Mouse (Mus musculus): ENCODE measurements around the gene Polr2f. TPM values are rescaled to one million over a fixed set of nuclear protein-coding genes. Genes with fewer than 3 reads are reported as not detected.

Polr2f gene
- polyA plus RNA-seq, 1 experiment from 2014 or later, result 256 TPM

DNA sequence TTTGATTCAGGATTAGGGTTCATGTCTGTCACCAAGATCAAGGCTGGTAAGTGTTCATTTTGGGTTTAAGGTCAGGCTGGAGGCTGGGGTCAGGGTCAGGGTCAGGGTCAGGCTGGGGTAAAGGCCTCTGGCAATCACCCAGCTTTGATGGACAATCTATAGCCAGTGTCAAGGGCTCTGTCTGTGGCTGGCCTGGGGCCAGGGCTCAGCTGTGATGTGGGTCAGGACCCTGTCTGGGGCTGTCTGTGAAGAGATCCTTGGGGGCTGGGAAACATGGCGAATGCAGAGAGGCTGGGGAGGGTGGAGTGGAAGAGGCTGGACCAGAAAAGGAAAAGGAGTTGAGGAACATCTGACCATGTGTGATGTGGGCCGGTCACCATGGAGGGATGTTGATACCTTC, 54.1 kb downstream of the Polr2f start:
- Histone ChIP-seq H3K27ac (ENCODE audit: low read depth, low read length) (no peak overlapping the region), H3K27me3 (replicated peaks; ENCODE audit: control insufficient read depth, insufficient read depth, low read length) (no peaks in the 10 kb centered on the region; the same call in 1 of the 2 replicates), H3K9ac (ENCODE audit: low read depth, low read length) (no peak overlapping the region), H3K4me2 (replicated peaks; ENCODE audit: low read depth) (no peak overlapping the region), H3K9me3 (ENCODE audit: control insufficient read depth) (no peaks in the 10 kb centered on the region), H3K4me3 (ENCODE audit: low read depth, low read length) (no peak overlapping the region), H3K4me1 (replicated peaks; ENCODE audit: control insufficient read depth, insufficient read depth, low read length) (no peaks in the 10 kb centered on the region), H3K36me3 (ENCODE audit: control insufficient read depth, insufficient read depth) (no peaks in the 10 kb centered on the region)
- no peak for TF ChIP-seq CTCF (IDR thresholded peaks at IDR 0.05; ENCODE audit: low read depth)
- 91% methylated on average over 2 of the region's 2 CpGs for WGBS
- no peak for ATAC-seq

DNA sequence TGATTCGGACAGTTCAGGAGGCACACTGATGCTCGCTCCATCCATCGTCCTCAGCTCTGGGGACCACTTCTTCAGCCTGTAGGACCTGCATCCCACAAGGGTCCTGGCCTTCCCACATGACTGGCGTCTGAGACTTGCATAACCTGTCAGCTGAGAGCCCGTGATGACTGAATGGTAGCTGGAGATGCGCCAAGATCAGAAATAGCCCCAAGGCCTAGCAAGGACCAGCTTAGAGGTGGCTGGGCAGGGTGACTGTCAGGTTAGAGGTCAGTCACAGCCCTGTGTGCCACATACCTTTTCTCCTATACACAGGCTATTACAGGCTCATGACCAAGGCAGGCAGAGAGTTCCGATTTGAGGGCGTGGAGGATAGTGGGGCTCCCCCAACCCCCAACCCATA, 54.7 kb downstream of the Polr2f start:
- H3K27me3 ChIP-seq (replicated peaks; ENCODE audit: control insufficient read depth, insufficient read depth, low read length), result no peaks in the 10 kb centered on the region; the same call in 1 of the 2 replicates
- ATAC-seq, result no peak
- WGBS, result 81% methylated on average over 8 of the region's 8 CpGs

DNA sequence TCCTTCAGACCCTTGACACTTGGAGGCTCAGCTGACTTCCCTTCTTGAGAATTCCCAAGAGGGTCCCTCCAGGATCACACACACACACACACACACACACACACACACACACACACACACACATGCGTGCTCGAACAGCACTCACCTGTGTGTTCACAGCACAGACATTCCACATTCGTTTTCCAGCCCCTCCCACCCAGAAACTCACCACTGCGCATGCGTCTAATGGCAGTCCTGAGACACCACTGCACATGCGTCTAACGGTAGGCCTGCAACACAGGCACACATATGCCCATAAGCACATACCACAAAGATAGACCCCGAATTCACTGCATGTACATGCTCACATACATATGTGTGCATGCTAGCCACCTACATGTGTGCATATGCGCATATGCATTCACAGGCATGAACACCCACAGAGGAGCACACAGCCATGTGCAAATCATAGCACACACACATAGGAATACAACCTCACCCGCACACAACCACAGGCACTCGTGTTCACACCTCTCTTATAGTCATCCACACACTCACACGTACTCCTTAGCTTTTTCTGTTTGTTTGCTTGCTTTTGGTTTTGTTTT, 58.7 kb downstream of the Polr2f start:
- no peak overlapping the region for H3K27ac ChIP-seq (ENCODE audit: low read depth, low read length)
- WGBS, result 91% methylated on average over 12 of the region's 12 CpGs
- ATAC-seq, result no peak
- no peaks in the 10 kb centered on the region for H3K4me1 ChIP-seq (replicated peaks; ENCODE audit: control insufficient read depth, insufficient read depth, low read length)
- H3K9ac ChIP-seq (ENCODE audit: low read depth, low read length), result no peak overlapping the region
- no peak overlapping the region for H3K4me2 ChIP-seq (replicated peaks; ENCODE audit: low read depth)
- no peaks in the 10 kb centered on the region for H3K36me3 ChIP-seq (ENCODE audit: control insufficient read depth, insufficient read depth)
- no peaks in the 10 kb centered on the region; the same call in 1 of the 2 replicates for H3K27me3 ChIP-seq (replicated peaks; ENCODE audit: control insufficient read depth, insufficient read depth, low read length)
- TF ChIP-seq CTCF (IDR thresholded peaks at IDR 0.05; ENCODE audit: low read depth), result no peak
- no peaks in the 10 kb centered on the region for H3K9me3 ChIP-seq (ENCODE audit: control insufficient read depth)
- H3K4me3 ChIP-seq (ENCODE audit: low read depth, low read length), result no peak overlapping the region

More for the DNA sequence above, 54.7 kb downstream of the Polr2f start:
- no peak overlapping the region for H3K4me3 ChIP-seq (ENCODE audit: low read depth, low read length)
- no peak overlapping the region for H3K27ac ChIP-seq (ENCODE audit: low read depth, low read length)
- no peaks in the 10 kb centered on the region for H3K4me1 ChIP-seq (replicated peaks; ENCODE audit: control insufficient read depth, insufficient read depth, low read length)
- no peak for TF ChIP-seq CTCF (IDR thresholded peaks at IDR 0.05; ENCODE audit: low read depth)
- H3K36me3 ChIP-seq (ENCODE audit: control insufficient read depth, insufficient read depth), result no peaks in the 10 kb centered on the region
- H3K9me3 ChIP-seq (ENCODE audit: control insufficient read depth), result no peaks in the 10 kb centered on the region
- H3K4me2 ChIP-seq (replicated peaks; ENCODE audit: low read depth), result no peak overlapping the region
- H3K9ac ChIP-seq (ENCODE audit: low read depth, low read length), result no peak overlapping the region

Other genes with a start within 250 kb of the Polr2f start
- gene Gm49510, start 241.3 kb upstream of the Polr2f start, polyA plus RNA-seq (2015; fragmentation: Nextera tagmentation; extraction: Ambion mirVana), result 0.21 TPM in 1 of 2 replicates, not detected in the other
- gene Sh3bp1, start 241.2 kb upstream of the Polr2f start, polyA plus RNA-seq (2015; fragmentation: Nextera tagmentation; extraction: Ambion mirVana), result 7.2 and 7.6 TPM in 2 replicates
- 3.3 and 4.2 TPM in 2 replicates for gene Pdxp, start 227.1 kb upstream of the Polr2f start, polyA plus RNA-seq (2015; fragmentation: Nextera tagmentation; extraction: Ambion mirVana)
- gene Lgals1, start 214.3 kb upstream of the Polr2f start, polyA plus RNA-seq (2015; fragmentation: Nextera tagmentation; extraction: Ambion mirVana), result 725 and 759 TPM in 2 replicates
- gene Nol12, start 206.1 kb upstream of the Polr2f start, polyA plus RNA-seq (2015; fragmentation: Nextera tagmentation; extraction: Ambion mirVana), result 24.8 and 26.0 TPM in 2 replicates
- 35.2 and 39.4 TPM in 2 replicates for gene Triobp, start 193.3 kb upstream of the Polr2f start, polyA plus RNA-seq (2015; fragmentation: Nextera tagmentation; extraction: Ambion mirVana)
- gene H1f0, start 112.6 kb upstream of the Polr2f start, polyA plus RNA-seq (2015; fragmentation: Nextera tagmentation; extraction: Ambion mirVana), result 298 and 319 TPM in 2 replicates
- 2.2 and 2.6 TPM in 2 replicates for gene Galr3, start 99.1 kb upstream of the Polr2f start, polyA plus RNA-seq (2015; fragmentation: Nextera tagmentation; extraction: Ambion mirVana)
- 44.1 and 48.8 TPM in 2 replicates for gene Ankrd54, start 78.1 kb upstream of the Polr2f start, polyA plus RNA-seq (2015; fragmentation: Nextera tagmentation; extraction: Ambion mirVana)
- 97.0 and 100 TPM in 2 replicates for gene Eif3l, start 65.8 kb upstream of the Polr2f start, polyA plus RNA-seq (2015; fragmentation: Nextera tagmentation; extraction: Ambion mirVana)
- 3.7 and 5.0 TPM in 2 replicates for gene Micall1, start 32.1 kb upstream of the Polr2f start, polyA plus RNA-seq (2015; fragmentation: Nextera tagmentation; extraction: Ambion mirVana)
- 4.2 and 5.2 TPM in 2 replicates for gene 1700088E04Rik, start 244 bp downstream of the Polr2f start, polyA plus RNA-seq (2015; fragmentation: Nextera tagmentation; extraction: Ambion mirVana)
- 2.8 and 3.5 TPM in 2 replicates for gene Sox10, start 24.2 kb downstream of the Polr2f start, polyA plus RNA-seq (2015; fragmentation: Nextera tagmentation; extraction: Ambion mirVana)
- gene Pick1, start 88.2 kb downstream of the Polr2f start, polyA plus RNA-seq (2015; fragmentation: Nextera tagmentation; extraction: Ambion mirVana), result 21.9 and 24.6 TPM in 2 replicates
- 0.14 and 0.30 TPM in 2 replicates for gene Gm49486, start 88.4 kb downstream of the Polr2f start, polyA plus RNA-seq (2015; fragmentation: Nextera tagmentation; extraction: Ambion mirVana)
- 0.12 TPM in 1 of 2 replicates, not detected in the other for gene Slc16a8, start 113.8 kb downstream of the Polr2f start, polyA plus RNA-seq (2015; fragmentation: Nextera tagmentation; extraction: Ambion mirVana)
- 19.3 and 21.3 TPM in 2 replicates for gene Baiap2l2, start 144.5 kb downstream of the Polr2f start, polyA plus RNA-seq (2015; fragmentation: Nextera tagmentation; extraction: Ambion mirVana)
- gene Pla2g6, start 187.4 kb downstream of the Polr2f start, polyA plus RNA-seq (2015; fragmentation: Nextera tagmentation; extraction: Ambion mirVana), result 17.4 and 22.1 TPM in 2 replicates
- gene Maff, start 205.6 kb downstream of the Polr2f start, polyA plus RNA-seq (2015; fragmentation: Nextera tagmentation; extraction: Ambion mirVana), result 6.6 and 8.8 TPM in 2 replicates

All from intestine, postnatal 0 days (tissue).